Mouse (Mus musculus) G1E (cell line): ENCODE results near the gene Pipox.

ENCODE experiments used
- CTCF ChIP-seq: IDR thresholded peaks from 2 replicates; pipeline ENCODE4 v1.5.1; 2012; ENCODE audit warnings: low read depth, low read length, inconsistent platforms, mixed read lengths
- GATA1 ChIP-seq: IDR thresholded peaks from 2 replicates; pipeline ENCODE4 v1.6.1; 2012; ENCODE audit warnings: borderline replicate concordance, low read length, inconsistent platforms, mixed read lengths
- GATA2 ChIP-seq: IDR thresholded peaks from 2 replicates; pipeline ENCODE4 v1.6.1; 2012; ENCODE audit warnings: low read depth, low read length, inconsistent platforms, borderline replicate concordance
- POLR2AphosphoS5 ChIP-seq: IDR thresholded peaks from 2 replicates; pipeline ENCODE4 v1.6.1; 2012; ENCODE audit warnings: low read depth, low read length, inconsistent platforms; ENCODE audit not compliant: insufficient replicate concordance
- TAL1 ChIP-seq: conservative IDR thresholded peaks from 2 replicates; pipeline ENCODE4 v1.6.1; 2012; ENCODE audit warnings: low read depth, low read length, inconsistent platforms, mixed read lengths

- TF ChIP-seq CTCF (no peak), GATA1 (no peak), GATA2 (no peak), POLR2AphosphoS5 (no peak), TAL1 (no peak)
Observed at GRCm38 (mm10) chr11:77850401-77851244, 43.3 kb downstream of the Pipox start.
